Mouse (Mus musculus) naive thymus-derived CD4-positive, alpha-beta T cell, adult 2 months (primary cell): ENCODE data around the gene Ndufs7.
A peak's percentile ranks its signal among the peaks of the same experiment; 100 is the strongest.
"Not testable (repeated sequence)": the region's sequence is repeated elsewhere in the genome, so short reads cannot be mapped to it uniquely, and the experiment has no call there.

Experiments used
- DNase-seq: peaks from one replicate; pipeline ENCODE4 v3.0.0-alpha.2; 2011; ENCODE audit warnings: low read depth

Gene Ndufs7

GRCm38 (mm10) chr10:80242607-80243006 lies 6.3 kb upstream of the Ndufs7 start:
- DNase-seq: no peak

- DNase-seq: peak; percentile 77
Observed at GRCm38 (mm10) chr10:80244791-80245399, 4.0 kb upstream of the Ndufs7 start.

- DNase-seq: peak; percentile 90
Observed at GRCm38 (mm10) chr10:80245600-80245999, 3.3 kb upstream of the Ndufs7 start.

GRCm38 (mm10) chr10:80247849-80248248 lies 1.1 kb upstream of the Ndufs7 start:
- peak; percentile 29 for DNase-seq

GRCm38 (mm10) chr10:80248437-80248836 lies 484 bp upstream of the Ndufs7 start:
- DNase-seq: not testable (repeated sequence)

- DNase-seq: no peak
Observed at GRCm38 (mm10) chr10:80250059-80250458, 1.1 kb downstream of the Ndufs7 start.

- no peak for DNase-seq
Observed at GRCm38 (mm10) chr10:80250573-80250972, 1.7 kb downstream of the Ndufs7 start.

- DNase-seq: no peak
Observed at GRCm38 (mm10) chr10:80252011-80252410, 3.1 kb downstream of the Ndufs7 start.

- DNase-seq: no peak
Observed at GRCm38 (mm10) chr10:80252493-80253274, 3.8 kb downstream of the Ndufs7 start.

- no peak for DNase-seq
Observed at GRCm38 (mm10) chr10:80253551-80253950, 4.6 kb downstream of the Ndufs7 start.

GRCm38 (mm10) chr10:80254331-80255297 lies 5.7 kb downstream of the Ndufs7 start:
- no peak for DNase-seq

GRCm38 (mm10) chr10:80255881-80256535 lies 7.1 kb downstream of the Ndufs7 start:
- DNase-seq: no peak

GRCm38 (mm10) chr10:80257936-80258335 lies 9.0 kb downstream of the Ndufs7 start:
- no peak for DNase-seq

- DNase-seq: no peak
Observed at GRCm38 (mm10) chr10:80258752-80259462, 10.0 kb downstream of the Ndufs7 start.

GRCm38 (mm10) chr10:80259463-80259805 lies 10.5 kb downstream of the Ndufs7 start:
- no peak for DNase-seq

- peak; percentile 25 for DNase-seq
Observed at GRCm38 (mm10) chr10:80259861-80260641, 11.1 kb downstream of the Ndufs7 start.

- DNase-seq: peak; percentile 93
Observed at GRCm38 (mm10) chr10:80260642-80261584, 12.0 kb downstream of the Ndufs7 start, which contains the start of the genes Gamt and Dazap1. Gene Gamt, minus strand, starts transcription at chr10:80261012. Gene Dazap1, plus strand, starts transcription at chr10:80261486.

GRCm38 (mm10) chr10:80261585-80261968 lies 12.7 kb downstream of the Ndufs7 start:
- DNase-seq: peak; percentile 71

GRCm38 (mm10) chr10:80262169-80262568 lies 13.2 kb downstream of the Ndufs7 start:
- DNase-seq: no peak
